Mouse (Mus musculus) myocyte (in vitro differentiated cells): ENCODE measurements around the gene Ccnd3.

Experiments
- CEBPB ChIP-seq: IDR thresholded peaks from 2 replicates; pipeline ENCODE4 v1.6.1; 2011; ENCODE audit warnings: mild to moderate bottlenecking, moderate library complexity; ENCODE audit not compliant: poor library complexity, insufficient read depth, severe bottlenecking
- MAX ChIP-seq: IDR thresholded peaks from one replicate; pipeline ENCODE4 v1.6.1; 2011; ENCODE audit warnings: low read depth, mild to moderate bottlenecking, control low read depth
- POLR2A ChIP-seq: IDR thresholded peaks from one replicate; pipeline ENCODE4 v1.6.1; 2011; ENCODE audit warnings: low read depth, mild to moderate bottlenecking, control low read depth, moderate library complexity; ENCODE audit not compliant: insufficient read length

DNA sequence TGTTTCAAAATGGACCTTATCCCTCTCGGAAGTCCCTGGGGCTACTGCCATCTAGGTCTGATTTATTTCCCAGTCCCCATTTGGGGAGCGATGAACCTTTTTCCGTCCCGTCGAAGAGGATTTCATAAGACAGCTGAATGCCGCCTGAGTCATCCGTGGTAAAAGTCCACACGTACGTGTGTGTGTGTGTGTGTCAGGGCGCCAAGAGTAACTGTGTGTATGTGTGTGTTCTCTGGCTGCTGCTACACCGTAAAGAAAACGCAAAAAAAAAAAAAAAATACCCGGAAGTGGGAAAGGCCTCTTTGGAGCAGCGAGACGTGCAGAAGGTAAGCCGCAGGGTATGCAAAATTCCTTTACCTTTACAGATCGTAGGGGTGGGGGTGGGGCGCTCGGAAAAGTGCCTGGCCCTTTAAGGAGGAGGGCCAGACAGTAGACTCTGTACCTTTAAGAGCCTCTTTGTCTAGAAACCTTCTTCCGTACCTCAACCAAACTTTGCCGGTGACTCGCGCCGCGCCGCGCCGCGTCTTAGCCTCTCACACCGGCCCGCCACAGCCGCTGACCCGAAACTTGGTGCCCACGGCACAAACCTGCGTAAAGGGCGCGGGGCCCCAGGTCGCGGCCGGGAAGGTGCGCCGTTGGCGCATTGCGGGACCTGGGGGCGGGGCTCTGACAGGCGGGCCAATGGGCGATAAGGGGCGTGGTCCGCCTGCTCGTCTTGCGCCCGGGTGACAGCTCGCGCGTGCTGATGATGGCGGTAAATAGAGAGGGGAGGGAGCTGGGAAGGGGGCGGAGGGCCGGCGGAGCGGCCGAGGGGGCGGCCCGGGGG, 124.2 kb downstream of the Ccnd3 start:
- TF ChIP-seq POLR2A (no peak), MAX (no peak), CEBPB (peak; percentile 57; the same call in 1 of the 2 replicates)
